9 mouse cellular contexts compared by ENCODE assay signal in genomic region chr2:180725414-180725778, GRCm38 (mm10). TPM values are rescaled to one million over a fixed set of nuclear protein-coding genes. Genes with fewer than 3 reads are reported as not detected.
DNase-seq lines count a peak whose midpoint lies in the region; ATAC-seq and TF ChIP-seq lines count a peak whose summit lies in the region.
"Had no signal": no experiment of that assay in that cellular context is flagged by ENCODE, and none has a peak within 500 bp of the region (broad histone marks: within the 10 kb centered on the region; RNA-seq: fewer than 3 reads in every experiment).

No protein-coding gene starts in this region.

- DNase-seq in heart, adult 2 months, result no peak
- DNase-seq in heart, postnatal 36 days, result no peak
- DNase-seq in lung, postnatal 4 days, result no peak
- DNase-seq in left cerebral cortex, postnatal 36 days (ENCODE audit: low spot score in 2 of 2), result no peak
- DNase-seq in adrenal gland, postnatal 25 days, result no peak

- no peaks in the 10 kb centered on the region for H3K27me3 ChIP-seq in heart, adult 2 months (ENCODE audit: control insufficient read depth, insufficient read depth, low read length)
- no peaks in the 10 kb centered on the region for H3K27me3 ChIP-seq in lung, embryonic 16.5 days (ENCODE audit: control insufficient read depth, insufficient read depth, low read depth, low read length)
- H3K27me3 ChIP-seq in hindbrain, embryonic 13.5 days, result peaks cover 6% of the 10 kb centered on the region; the same call in 1 of the 2 replicates

- TF ChIP-seq EP300 in heart, adult 2 months (IDR thresholded peaks at IDR 0.05; ENCODE audit: insufficient read depth, low read depth, low read length), result no peak

- ATAC-seq in lung, embryonic 16.5 days (ENCODE audit: low read depth), result peak; percentile 35; the same call in 1 of the 2 replicates
- 0 out of 2 replicates have a peak, but pooled peaks have one; percentile 50 for ATAC-seq in hindbrain, embryonic 13.5 days (ENCODE audit: low FRiP score)

- peak overlapping the region; percentile 52 for H3K4me2 ChIP-seq in lung, embryonic 16.5 days (ENCODE audit: low read depth, low read length)
- peak overlapping the region; percentile 15; the same call in 1 of the 2 replicates for H3K4me2 ChIP-seq in hindbrain, embryonic 13.5 days

- WGBS in heart, adult 2 months, result 6% methylated on average over 6 of the region's 6 CpGs
- under 1% methylated on average over 6 of the region's 6 CpGs for WGBS in lung, embryonic 16.5 days
- 9% methylated on average over 6 of the region's 6 CpGs for whole genome bisulfite sequencing in hindbrain, embryonic 13.5 days
- 0% methylated on average over 6 of the region's 6 CpGs for WGBS in macrophage (ENCODE audit: missing documents)

- peak overlapping the region; percentile 36 for H3K27ac ChIP-seq in heart, adult 2 months
- H3K27ac ChIP-seq in lung, embryonic 16.5 days (ENCODE audit: low read length), result no peak overlapping the region
- no peak overlapping the region for H3K27ac ChIP-seq in hindbrain, embryonic 13.5 days
- peak overlapping the region; percentile 84 for H3K27ac ChIP-seq in macrophage

- TF ChIP-seq POLR2A in heart, adult 2 months (IDR thresholded peaks at IDR 0.05; ENCODE audit: insufficient read depth, low read depth, low read length), result no peak

- peak overlapping the region; percentile 38 for H3K4me3 ChIP-seq in heart, adult 2 months
- peak overlapping the region; percentile 24 for H3K4me3 ChIP-seq in lung, embryonic 16.5 days (ENCODE audit: low read length)
- H3K4me3 ChIP-seq in hindbrain, embryonic 13.5 days, result no peak overlapping the region
- H3K4me3 ChIP-seq in macrophage (ENCODE audit: inconsistent target), result peak overlapping the region; percentile 55

- peaks cover 2% of the 10 kb centered on the region; the same call in 1 of the 2 replicates for H3K36me3 ChIP-seq in heart, adult 2 months (ENCODE audit: control insufficient read depth, insufficient read depth, low read length)
- peaks cover 17% of the 10 kb centered on the region; the same call in 1 of the 2 replicates for H3K36me3 ChIP-seq in lung, embryonic 16.5 days (ENCODE audit: control insufficient read depth, insufficient read depth, low read length)
- H3K36me3 ChIP-seq in hindbrain, embryonic 13.5 days, result peaks cover 39% of the 10 kb centered on the region
- peaks cover 20% of the 10 kb centered on the region for H3K36me3 ChIP-seq in macrophage (ENCODE audit: inconsistent target)

- H3K79me2 ChIP-seq in heart, adult 2 months (replicated peaks; ENCODE audit: control insufficient read depth, insufficient read depth, low read length), result no peaks in the 10 kb centered on the region
- H3K79me2 ChIP-seq in macrophage (ENCODE audit: inconsistent target), result no peaks in the 10 kb centered on the region

- H3K9ac ChIP-seq in heart, adult 2 months (ENCODE audit: low read depth, low read length), result peak overlapping the region; percentile 2; the same call in 1 of the 2 replicates
- H3K9ac ChIP-seq in lung, embryonic 16.5 days (ENCODE audit: low read length), result peak overlapping the region; percentile 36; the same call in 1 of the 2 replicates
- H3K9ac ChIP-seq in hindbrain, embryonic 13.5 days, result no peak overlapping the region; the same call in 1 of the 2 replicates

- TF ChIP-seq CTCF in heart, adult 2 months (IDR thresholded peaks at IDR 0.05), result no peak

- no peaks in the 10 kb centered on the region for H3K9me3 ChIP-seq in lung, embryonic 16.5 days (ENCODE audit: control insufficient read depth, low read length)
- H3K9me3 ChIP-seq in hindbrain, embryonic 13.5 days, result no peaks in the 10 kb centered on the region

- intact Hi-C loops in heart, adult 2 months (cut with DNase I), result loop anchor here (5.0 kb wide), 1 partner anchor 48 kb away; no protein-coding TSS in a partner anchor
- intact Hi-C loops in heart, postnatal 36 days (cut with DNase I), result no loop called here
- intact Hi-C loops in left cerebral cortex, postnatal 36 days (cut with DNase I), result loop anchor here (5.0 kb wide), 1 partner anchor 48 kb away; no protein-coding TSS in a partner anchor

- H3K4me1 ChIP-seq in heart, adult 2 months (ENCODE audit: control insufficient read depth, insufficient read depth, low read length), result peaks cover 13% of the 10 kb centered on the region
- H3K4me1 ChIP-seq in lung, embryonic 16.5 days (replicated peaks; ENCODE audit: control insufficient read depth, insufficient read depth, low read length), result peaks cover 8% of the 10 kb centered on the region; the same call in 1 of the 2 replicates
- peaks cover 10% of the 10 kb centered on the region for H3K4me1 ChIP-seq in hindbrain, embryonic 13.5 days (replicated peaks)

RNA-seq across cellular contexts. Expression of gene Slc17a9, which starts 0.3 kb away (rescaled TPM):
- total RNA-seq in heart, adult 2 months (2021), result under 1 TPM; 0.42 to 0.43 TPM
- polyA plus RNA-seq in heart, adult 2 months (2012; rRNA removed), result 2.4 and 2.6 TPM in 2 replicates
- under 1 TPM in 1 of 2 experiments, not detected in 1; 0.38 TPM for total RNA-seq in heart, postnatal 36 days (2021)
- polyA plus RNA-seq in lung, embryonic 16.5 days (2015; fragmentation: Nextera tagmentation; extraction: Ambion mirVana), result 1.5 and 2.1 TPM in 2 replicates
- polyA plus RNA-seq in hindbrain, embryonic 13.5 days (2015; fragmentation: Nextera tagmentation; extraction: Ambion mirVana), result 0.19 and 0.83 TPM in 2 replicates
- total RNA-seq in macrophage (2018; cell fraction: chromatin; rRNA removed), result 10 to 100 TPM in 19 of 26 experiments, 1 to 10 TPM in 7; 2.8 to 28.6 (median 14.3) TPM
- 1 to 10 TPM; 1.8 to 6.1 (median 3.4) TPM for total RNA-seq in macrophage (2018; cell fraction: cytosol; rRNA removed)
- total RNA-seq in macrophage (2018; cell fraction: nucleus; rRNA removed), result 10 to 100 TPM in 14 of 26 experiments, 1 to 10 TPM in 12; 2.9 to 27.5 (median 11.2) TPM
- 3.8 to 5.6 TPM (median 5.4 TPM) in 3 replicates for polyA plus RNA-seq in macrophage (2018)
- under 1 TPM; 0.27 to 0.39 TPM for total RNA-seq in left cerebral cortex, postnatal 36 days (2021)
- total RNA-seq in adrenal gland, postnatal 25 days (2021), result 1.1 and 2.2 TPM in 2 replicates

RNA-seq across cellular contexts. Expression of gene Gid8, which starts 15.5 kb away (rescaled TPM):
- total RNA-seq in heart, adult 2 months (2021), result 10 to 100 TPM; 59.3 to 61.3 TPM
- polyA plus RNA-seq in heart, adult 2 months (2012; rRNA removed), result 38.9 and 70.7 TPM in 2 replicates
- total RNA-seq in heart, postnatal 36 days (2021), result 10 to 100 TPM; 59.4 to 60.5 TPM
- 49.4 and 50.9 TPM in 2 replicates for polyA plus RNA-seq in lung, embryonic 16.5 days (2015; fragmentation: Nextera tagmentation; extraction: Ambion mirVana)
- 56.6 and 58.7 TPM in 2 replicates for polyA plus RNA-seq in hindbrain, embryonic 13.5 days (2015; fragmentation: Nextera tagmentation; extraction: Ambion mirVana)
- total RNA-seq in macrophage (2018; cell fraction: chromatin; rRNA removed), result 10 to 100 TPM; 11.2 to 42.1 (median 27.3) TPM
- 10 to 100 TPM; 37.5 to 69.2 (median 53.2) TPM for total RNA-seq in macrophage (2018; cell fraction: cytosol; rRNA removed)
- 10 to 100 TPM; 21.9 to 53.3 (median 34.4) TPM for total RNA-seq in macrophage (2018; cell fraction: nucleus; rRNA removed)
- polyA plus RNA-seq in macrophage (2018), result 52.4 to 57.0 TPM (median 56.0 TPM) in 3 replicates
- 10 to 100 TPM; 63.1 to 63.3 TPM for total RNA-seq in left cerebral cortex, postnatal 36 days (2021)
- total RNA-seq in adrenal gland, postnatal 25 days (2021), result 63.0 and 72.3 TPM in 2 replicates

RNA-seq across cellular contexts. Expression of gene Dido1, which starts 15.6 kb away (rescaled TPM):
- total RNA-seq in heart, adult 2 months (2021), result 10 to 100 TPM; 30.7 to 30.8 TPM
- polyA plus RNA-seq in heart, adult 2 months (2012; rRNA removed), result 8.6 and 13.8 TPM in 2 replicates
- 10 to 100 TPM; 24.4 to 29.0 TPM for total RNA-seq in heart, postnatal 36 days (2021)
- 27.6 and 28.2 TPM in 2 replicates for polyA plus RNA-seq in lung, embryonic 16.5 days (2015; fragmentation: Nextera tagmentation; extraction: Ambion mirVana)
- polyA plus RNA-seq in hindbrain, embryonic 13.5 days (2015; fragmentation: Nextera tagmentation; extraction: Ambion mirVana), result 27.6 and 29.7 TPM in 2 replicates
- total RNA-seq in macrophage (2018; cell fraction: chromatin; rRNA removed), result 100 to 1,000 TPM in 24 of 26 experiments, 10 to 100 TPM in 2; 82.9 to 221 (median 151) TPM
- total RNA-seq in macrophage (2018; cell fraction: cytosol; rRNA removed), result 10 to 100 TPM in 25 of 26 experiments, 1 to 10 TPM in 1; 8.5 to 33.4 (median 24.3) TPM
- 100 to 1,000 TPM in 16 of 26 experiments, 10 to 100 TPM in 10; 70.1 to 182 (median 108) TPM for total RNA-seq in macrophage (2018; cell fraction: nucleus; rRNA removed)
- 17.6 to 19.3 TPM (median 18.6 TPM) in 3 replicates for polyA plus RNA-seq in macrophage (2018)
- 10 to 100 TPM; 51.2 to 62.8 TPM for total RNA-seq in left cerebral cortex, postnatal 36 days (2021)
- 49.8 and 53.0 TPM in 2 replicates for total RNA-seq in adrenal gland, postnatal 25 days (2021)

RNA-seq across cellular contexts. Expression of gene Bhlhe23, which starts 51.3 kb away (rescaled TPM):
- total RNA-seq in heart, adult 2 months (2021), result not detected
- not detected in 2 replicates for polyA plus RNA-seq in heart, adult 2 months (2012; rRNA removed)
- not detected for total RNA-seq in heart, postnatal 36 days (2021)
- polyA plus RNA-seq in lung, embryonic 16.5 days (2015; fragmentation: Nextera tagmentation; extraction: Ambion mirVana), result not detected in 2 replicates
- 1.2 and 2.5 TPM in 2 replicates for polyA plus RNA-seq in hindbrain, embryonic 13.5 days (2015; fragmentation: Nextera tagmentation; extraction: Ambion mirVana)
- total RNA-seq in macrophage (2018; cell fraction: chromatin; rRNA removed), result not detected
- total RNA-seq in macrophage (2018; cell fraction: cytosol; rRNA removed), result not detected
- total RNA-seq in macrophage (2018; cell fraction: nucleus; rRNA removed), result not detected
- polyA plus RNA-seq in macrophage (2018), result not detected in 3 replicates
- total RNA-seq in left cerebral cortex, postnatal 36 days (2021), result under 1 TPM in 1 of 2 experiments, not detected in 1; 0.17 TPM
- total RNA-seq in adrenal gland, postnatal 25 days (2021), result not detected in 2 replicates
- total RNA-seq: adrenal gland, adult 2 months had no signal
- polyA plus RNA-seq: adrenal gland, adult 2 months had no signal

Comparison
In these comparisons a context has a peak if more than half of its experiments do, and no peak if none do; other contexts are left out.
1. H3K27ac ChIP-seq: peak in heart, adult 2 months (single experiment) and macrophage (single experiment); none in lung, embryonic 16.5 days (single experiment) and hindbrain, embryonic 13.5 days (single experiment).